Mouse (Mus musculus): ENCODE data around the gene Ano3.
"Not testable (repeated sequence)": the region's sequence is repeated elsewhere in the genome, so short reads cannot be mapped to it uniquely, and the experiment has no call there.

The Ano3 gene

DNA sequence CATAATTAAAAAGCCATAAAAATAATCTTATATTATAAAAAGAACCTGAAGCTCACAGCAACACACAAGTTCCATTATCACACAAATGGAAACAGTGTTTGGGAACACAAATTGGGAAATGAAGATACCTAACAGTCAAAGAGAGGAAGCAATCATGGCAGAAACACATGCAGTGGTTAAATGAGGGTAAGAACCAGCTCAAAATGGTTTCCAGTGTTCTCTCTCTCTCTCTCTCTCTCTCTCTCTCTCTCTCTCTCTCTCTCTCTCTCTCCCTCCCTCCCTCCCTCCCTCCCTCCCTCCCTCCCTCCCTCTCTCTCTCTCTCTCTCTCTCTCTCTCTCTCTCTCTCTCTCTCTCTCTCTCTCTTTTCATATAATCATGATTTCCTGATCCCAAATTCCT, at the start of gene Ano3:
Gene Ano3 (minus strand): TSS at position 101 of the 400 bp plus-strand sequence.
- not testable (repeated sequence) for DNase-seq (ENCODE audit: extremely low spot score, low spot score)

DNA sequence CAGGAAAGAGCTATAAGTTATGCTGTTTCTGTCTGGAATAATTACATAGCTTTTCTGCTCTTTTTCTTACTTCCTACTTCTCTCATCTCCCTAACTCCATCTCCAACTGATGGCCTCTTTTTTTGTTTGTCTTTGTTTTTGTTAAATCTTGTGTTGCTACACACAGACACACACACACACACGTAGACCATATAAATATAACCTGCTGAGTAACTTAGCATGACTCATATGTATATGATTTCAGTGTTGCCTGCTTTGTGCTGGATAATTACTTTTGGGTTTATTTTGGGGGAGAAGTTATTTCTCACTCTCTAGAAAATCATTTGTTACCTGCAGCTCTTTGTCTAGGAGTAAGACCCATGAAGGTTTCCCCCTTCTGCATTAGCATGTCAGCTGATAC, 39.3 kb upstream of the Ano3 start:
- DNase-seq (ENCODE audit: extremely low spot score, low spot score) = no peak

DNA sequence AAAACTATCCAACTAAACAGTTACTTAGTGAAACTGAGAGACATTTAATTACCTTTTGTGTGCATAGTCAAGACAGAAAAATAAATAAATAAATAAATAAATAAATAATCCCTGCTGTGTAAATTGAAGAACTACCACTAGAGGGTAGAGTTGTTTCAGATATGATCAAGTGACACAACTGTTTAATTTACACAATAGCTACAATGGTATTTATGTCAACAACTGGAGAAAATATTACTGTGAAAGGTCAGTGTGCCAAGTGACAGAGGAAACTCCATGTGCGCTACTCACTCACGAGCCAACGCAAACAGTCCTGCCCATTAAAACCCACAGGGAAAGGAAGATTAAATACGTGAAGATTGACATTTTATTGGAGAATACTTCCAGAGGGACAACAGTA, 38.8 kb upstream of the Ano3 start:
- DNase-seq (ENCODE audit: extremely low spot score, low spot score) = no peak

DNA sequence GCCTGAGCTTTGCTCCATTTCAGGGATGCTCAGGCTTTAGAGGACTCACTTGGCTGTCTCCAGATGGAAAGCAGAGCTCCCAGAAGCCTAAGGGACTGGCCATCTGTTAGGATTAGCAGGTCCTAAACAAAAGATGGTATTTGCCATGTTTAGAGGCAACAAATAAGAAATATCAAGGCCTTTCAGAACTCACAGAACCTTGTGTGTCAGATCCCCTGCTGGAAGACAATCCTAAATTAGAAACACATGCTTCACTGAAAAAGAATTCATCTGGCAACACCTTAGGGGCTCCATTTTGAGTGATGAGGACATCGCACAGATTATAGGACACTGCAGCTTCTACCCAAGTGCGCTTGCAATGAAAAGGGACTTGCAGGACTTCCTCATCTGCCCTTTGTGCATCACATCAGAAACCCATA, 35.1 kb upstream of the Ano3 start:
- DNase-seq (ENCODE audit: extremely low spot score, low spot score) = no peak

DNA sequence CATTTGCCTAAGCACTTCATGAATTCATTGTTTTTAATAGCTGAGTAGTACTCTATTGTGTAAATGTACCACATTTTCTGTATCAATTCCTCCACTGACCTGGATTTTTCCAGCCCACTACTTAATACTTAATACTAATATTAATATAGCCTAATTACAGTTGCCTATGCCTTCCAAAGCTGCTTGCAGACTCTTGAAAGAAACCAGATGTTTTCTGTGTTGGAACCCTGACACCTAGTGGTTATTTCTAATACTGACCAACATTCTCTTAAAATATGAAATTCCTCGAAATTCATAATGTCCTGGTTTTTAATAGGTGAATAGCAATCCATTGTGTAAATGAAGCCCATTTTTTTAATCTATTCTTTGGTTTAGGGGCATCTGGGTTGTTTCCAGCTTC, 31.0 kb upstream of the Ano3 start:
- no peak for DNase-seq (ENCODE audit: extremely low spot score, low spot score)

DNA sequence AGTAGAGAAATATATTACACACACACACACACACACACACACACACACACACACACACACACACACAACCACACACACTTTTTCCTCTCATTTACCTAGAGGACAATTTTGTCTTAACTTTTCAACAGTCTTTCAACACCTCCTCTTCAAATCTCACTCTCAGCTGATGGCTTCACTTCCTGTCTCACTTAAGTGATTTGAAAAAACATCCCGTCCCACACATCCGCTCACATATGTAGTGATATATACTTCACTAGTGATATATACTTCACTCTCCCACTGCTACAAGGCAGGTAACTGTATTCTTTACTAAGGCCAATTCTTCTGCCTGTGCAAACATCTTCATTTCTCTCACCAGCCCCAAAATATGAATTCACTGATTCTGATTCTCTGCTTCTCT, 28.9 kb upstream of the Ano3 start:
- DNase-seq (ENCODE audit: extremely low spot score, low spot score) = no peak

DNA sequence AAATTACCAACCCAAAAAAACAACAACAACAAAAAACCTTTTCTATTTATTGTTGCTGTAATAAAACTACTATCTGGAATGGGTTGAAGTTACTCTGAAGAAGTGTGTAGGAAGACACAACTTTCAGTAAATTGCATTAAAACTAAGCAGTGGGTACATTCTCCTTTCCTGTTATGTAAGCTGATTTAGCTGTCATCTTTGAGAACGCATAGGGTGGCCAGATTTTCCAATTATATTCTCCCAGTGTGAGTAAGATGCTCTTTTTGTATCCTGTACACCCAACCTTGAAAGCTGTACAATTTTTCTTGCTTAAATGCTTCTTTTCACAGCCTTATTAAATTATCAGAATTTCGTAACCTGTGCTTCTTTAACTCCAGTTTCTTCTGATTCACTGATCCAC, 26.1 kb upstream of the Ano3 start:
- DNase-seq (ENCODE audit: extremely low spot score, low spot score) = no peak

DNA sequence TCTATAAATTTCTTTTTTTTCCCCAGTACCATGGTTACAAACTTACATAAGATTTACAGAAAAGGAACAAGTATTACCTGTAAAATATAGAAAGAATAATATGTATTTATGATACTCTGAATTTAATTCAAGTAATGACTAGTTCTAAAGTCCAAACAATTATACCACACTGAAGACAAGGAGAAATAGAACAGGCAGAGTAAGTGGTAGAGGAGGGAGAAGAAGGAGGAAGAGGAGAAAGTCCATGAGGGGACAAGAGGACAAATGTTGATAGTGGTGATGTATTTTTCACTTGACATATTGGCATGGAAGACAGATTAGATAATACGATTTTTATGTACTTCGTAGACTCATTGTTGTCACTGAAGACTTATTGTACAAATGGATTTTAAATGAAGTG, 19.4 kb upstream of the Ano3 start:
- no peak for DNase-seq (ENCODE audit: extremely low spot score, low spot score)

DNA sequence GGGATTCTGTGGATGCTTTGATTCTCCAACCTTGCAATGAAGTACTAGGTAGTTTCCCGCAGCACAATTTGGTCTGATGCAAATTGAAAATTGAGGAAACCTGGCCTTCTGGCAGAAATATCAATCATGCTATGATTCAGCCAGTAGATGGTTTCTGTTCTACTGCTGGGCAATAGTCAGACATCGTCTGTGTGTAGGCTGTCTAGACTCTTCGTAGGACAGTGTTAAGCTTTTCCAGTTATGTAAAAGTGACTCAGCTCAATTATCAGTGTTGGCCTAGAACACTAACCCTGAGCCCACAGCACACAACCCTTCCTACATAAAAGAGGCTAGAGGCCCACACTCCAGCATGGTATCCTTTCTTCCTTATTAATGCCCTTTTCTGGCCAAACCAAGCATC, 14.7 kb upstream of the Ano3 start:
- DNase-seq (ENCODE audit: extremely low spot score, low spot score) = no peak

DNA sequence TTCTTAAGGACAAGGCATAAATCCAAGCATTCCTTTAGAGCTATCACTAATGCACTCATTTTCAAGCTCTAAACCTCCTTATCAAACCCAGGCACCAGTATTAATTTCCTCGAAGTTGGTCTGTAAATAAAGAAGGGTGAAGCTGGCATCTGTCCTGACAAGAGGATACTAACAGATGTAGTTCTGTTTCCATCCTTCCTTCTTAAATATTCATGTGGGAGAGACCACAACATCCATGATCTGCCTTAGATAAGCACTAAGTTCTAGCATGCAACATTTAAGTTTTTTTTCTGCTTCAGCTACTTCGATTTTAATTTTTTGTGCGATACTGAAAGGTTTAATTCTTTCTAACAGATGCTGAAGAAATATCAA, 305 bp downstream of the Ano3 start:
- no peak for DNase-seq (ENCODE audit: extremely low spot score, low spot score)

DNA sequence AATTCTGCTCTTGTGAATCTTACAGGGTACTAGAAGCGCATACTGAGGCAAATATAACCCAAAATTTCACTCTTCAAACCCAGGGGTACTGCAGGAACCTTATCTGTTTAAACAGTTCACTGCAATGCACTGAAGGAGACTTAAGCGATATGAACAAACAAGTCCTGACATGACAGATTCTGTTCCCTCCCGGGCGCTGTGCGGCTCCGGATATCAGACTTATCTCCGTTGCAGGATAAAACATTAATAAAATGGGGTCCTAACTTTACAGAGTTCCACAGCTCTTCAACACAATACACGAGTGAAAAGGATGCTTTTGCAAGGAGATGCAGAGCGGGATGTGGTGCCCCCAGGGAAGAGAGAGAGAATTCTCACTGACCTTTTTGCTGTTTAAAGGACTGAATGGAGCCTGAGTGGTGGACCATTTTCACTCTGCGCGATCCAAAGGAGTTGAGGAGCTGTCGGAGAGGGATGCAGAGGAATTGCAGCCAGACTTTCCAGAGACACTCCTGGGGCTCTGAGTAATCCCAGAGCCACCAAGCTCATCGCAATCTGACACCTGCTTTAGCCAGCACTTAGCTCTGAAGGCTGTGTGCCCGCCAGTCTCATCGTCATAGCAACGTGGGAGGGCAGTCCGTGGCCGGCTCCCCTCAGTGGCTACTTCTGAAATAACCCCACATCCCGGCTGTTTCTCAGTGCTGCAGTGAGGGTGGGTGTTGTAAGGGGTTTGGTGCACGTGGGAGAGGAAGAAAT, 868 bp downstream of the Ano3 start:
- peak; percentile 42 for DNase-seq (ENCODE audit: extremely low spot score, low spot score)

DNA sequence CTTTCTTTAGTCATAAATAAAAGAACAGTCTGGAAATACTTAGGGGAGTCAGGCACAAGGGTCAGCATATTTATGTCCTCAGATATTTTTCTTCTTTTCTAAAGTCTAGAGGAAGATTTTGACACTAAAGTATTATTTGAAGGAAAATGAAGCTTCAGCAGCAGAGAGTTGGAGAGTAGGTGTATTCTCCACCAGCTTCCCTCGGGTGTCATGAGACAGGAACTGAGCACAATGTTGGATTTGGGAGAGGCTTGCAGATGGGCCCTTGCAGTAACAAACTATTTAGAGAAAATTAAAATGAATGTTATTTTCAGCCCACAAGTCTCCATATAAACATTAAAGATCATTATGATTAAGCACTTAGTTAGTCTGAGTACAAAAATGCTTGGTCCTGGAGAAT, 5.6 kb downstream of the Ano3 start:
- DNase-seq (ENCODE audit: extremely low spot score, low spot score) = no peak

DNA sequence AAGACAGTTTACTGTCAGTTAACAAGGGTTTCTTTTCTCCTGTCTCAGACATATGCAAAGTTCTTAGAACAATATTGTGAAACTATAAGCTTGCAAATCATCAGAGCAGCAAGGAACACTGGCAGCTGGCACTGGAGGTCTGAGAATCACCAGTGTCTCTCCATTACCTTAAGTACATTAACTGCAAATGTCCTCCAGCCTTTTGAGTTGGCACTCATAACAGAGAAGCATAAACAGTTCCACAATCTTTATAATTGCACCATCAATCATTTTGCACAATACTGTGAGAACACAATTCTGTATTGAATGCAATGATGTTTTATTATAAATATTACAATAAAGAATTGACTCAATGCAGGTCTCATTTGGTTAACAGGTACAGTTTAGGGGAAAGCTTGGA, 15.0 kb downstream of the Ano3 start:
- no peak for DNase-seq (ENCODE audit: extremely low spot score, low spot score)

DNA sequence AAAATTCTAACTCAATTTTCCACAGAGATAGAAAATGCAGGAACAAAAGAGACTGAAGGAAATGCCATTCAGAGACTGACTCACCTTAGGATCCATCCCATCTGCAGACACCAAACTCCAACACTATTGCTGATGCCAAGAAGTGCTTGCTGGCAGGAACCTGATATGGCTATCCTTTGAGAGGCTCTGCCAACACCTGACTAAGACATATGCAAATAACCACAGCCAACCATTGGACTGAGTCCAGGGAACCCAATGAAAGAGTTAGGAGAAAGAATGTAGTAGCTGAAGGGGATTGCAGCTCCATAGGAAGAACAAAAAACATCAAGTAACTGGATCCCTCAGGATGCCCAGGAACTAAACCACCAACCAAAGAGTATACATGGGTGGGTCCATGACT, 21.6 kb downstream of the Ano3 start:
- DNase-seq (ENCODE audit: extremely low spot score, low spot score) = no peak

DNA sequence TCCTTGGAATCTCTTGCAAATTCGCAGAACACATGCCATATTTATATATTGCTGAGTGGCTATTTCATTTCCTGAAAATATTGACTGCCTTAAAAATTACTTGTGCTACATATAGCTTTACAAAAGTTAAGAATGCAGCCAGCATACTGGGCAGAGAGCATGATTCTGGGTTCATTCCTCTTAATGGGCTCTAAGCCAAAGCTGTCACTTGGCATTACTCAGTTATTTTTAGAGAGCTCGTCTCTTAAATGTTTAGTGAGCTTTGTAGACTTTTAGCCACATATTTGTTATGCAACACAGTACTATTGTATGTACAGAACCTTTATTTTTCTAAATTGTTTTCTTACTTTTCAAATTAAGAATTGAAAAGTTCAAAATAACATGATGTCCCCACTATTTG, 41.2 kb downstream of the Ano3 start:
- DNase-seq (ENCODE audit: extremely low spot score, low spot score) = no peak

DNA sequence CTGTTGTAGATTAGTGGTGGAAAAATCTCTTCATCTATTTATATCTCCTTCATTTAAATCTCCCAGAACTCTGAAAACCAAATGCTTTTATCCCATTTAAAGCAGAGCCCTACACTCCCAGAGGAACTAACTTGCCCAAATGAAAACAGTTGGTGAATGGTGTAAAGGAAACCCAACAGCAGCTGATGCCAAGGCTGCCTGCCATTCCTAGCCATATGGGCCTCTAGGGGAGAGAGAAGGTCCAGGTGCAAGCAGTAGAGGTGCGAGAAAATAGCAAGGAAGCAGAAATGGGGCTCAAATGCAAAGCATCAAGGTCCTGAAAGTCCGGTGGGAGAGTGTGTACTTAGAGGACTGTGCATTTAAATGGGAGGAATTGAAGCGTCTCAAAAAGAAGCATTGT, 44.2 kb downstream of the Ano3 start:
- no peak for DNase-seq (ENCODE audit: extremely low spot score, low spot score)

DNA sequence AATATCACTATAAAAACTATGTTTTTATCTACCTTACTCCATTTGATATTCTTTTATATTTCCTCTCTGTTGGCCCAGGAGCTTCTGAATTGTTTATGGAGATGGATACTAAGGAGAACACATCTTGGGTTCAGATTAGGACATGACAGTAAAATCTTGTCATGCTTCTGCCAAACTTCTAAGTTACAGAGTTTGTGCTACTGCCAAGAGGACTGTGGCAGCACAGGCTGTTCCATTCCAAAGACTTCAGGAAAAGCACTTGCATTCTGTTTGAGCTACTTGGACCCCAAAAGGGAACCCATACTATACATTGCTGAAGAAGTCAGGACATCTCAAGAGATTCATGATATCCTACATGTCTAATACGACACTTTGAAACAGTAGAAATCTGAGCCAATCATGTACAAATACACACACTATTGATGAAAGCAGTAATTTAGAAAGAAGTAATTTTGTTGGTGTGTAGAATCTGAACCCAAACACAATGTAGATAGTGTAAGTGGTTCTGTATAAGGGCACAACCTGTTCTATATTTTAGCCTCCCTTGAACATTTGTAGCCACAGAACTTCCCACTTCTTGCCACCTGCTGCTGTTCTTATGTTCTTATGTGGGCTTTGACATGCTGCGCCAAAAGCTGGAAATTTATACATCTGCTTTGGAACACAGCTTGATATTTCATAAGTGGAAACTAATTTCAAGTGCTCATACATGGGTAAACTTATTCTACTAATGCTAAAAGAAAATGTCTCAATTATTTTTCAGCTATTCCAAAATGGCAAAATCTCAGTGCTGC, 54.0 kb downstream of the Ano3 start:
- no peak for DNase-seq (ENCODE audit: extremely low spot score, low spot score)

DNA sequence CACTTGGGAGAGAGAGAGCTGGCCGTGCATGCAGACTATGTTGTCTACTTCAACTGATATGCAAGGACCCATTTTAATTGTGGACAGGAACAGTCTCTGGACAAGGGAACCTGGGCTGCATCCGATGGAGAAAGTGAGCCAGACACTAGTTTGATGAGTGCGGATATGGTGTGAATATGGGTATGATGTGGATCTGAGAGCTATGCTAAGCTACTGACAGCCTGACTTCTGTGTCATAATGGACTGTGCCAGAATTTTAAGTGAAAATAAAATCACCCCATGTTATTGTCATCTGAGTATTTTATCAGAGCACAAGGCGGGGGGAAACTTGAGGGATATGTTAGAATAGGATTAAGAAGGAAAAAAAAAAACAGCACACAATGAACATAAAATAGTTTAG, 79.1 kb downstream of the Ano3 start:
- no peak for DNase-seq (ENCODE audit: extremely low spot score, low spot score)

DNA sequence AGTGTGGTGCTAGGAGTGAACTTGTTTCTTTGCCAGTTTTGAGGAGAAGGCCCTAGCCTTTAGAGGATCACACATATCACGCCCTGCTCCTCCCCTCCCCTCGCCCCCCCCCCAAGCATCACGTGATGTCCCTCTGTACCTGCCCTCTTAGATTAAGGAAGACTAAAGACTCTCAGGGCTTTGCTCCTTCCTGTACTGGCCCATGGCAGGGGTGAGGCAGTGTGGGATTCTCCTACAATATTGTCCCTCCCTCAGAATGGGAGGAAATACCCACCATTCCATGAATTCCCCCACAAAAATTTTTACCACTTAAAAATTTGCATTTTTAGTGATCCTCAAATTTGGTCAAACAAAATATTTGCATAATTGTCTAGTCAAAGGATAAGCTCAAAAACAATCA, 85.1 kb downstream of the Ano3 start:
- DNase-seq (ENCODE audit: extremely low spot score, low spot score) = no peak

DNA sequence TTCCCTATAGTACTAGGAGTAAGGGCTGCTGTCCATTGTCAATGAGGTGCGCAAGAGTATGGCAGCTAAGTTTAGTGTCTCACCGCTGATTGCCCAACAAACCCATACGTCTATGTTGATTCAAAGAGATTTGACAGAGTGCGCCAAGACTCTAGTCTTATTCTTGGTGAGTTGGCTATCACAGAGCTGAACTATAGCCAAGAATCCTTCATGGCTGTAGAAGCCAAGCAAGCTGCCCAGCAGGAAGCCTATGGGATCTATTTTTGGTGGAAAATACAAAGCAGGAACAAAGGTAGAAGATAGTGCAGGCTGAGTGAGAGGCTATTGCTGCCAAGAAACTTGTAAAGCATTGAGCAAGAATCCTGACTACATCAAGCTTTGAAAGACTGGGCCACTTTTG, 87.3 kb downstream of the Ano3 start:
- no peak for DNase-seq (ENCODE audit: extremely low spot score, low spot score)

DNA sequence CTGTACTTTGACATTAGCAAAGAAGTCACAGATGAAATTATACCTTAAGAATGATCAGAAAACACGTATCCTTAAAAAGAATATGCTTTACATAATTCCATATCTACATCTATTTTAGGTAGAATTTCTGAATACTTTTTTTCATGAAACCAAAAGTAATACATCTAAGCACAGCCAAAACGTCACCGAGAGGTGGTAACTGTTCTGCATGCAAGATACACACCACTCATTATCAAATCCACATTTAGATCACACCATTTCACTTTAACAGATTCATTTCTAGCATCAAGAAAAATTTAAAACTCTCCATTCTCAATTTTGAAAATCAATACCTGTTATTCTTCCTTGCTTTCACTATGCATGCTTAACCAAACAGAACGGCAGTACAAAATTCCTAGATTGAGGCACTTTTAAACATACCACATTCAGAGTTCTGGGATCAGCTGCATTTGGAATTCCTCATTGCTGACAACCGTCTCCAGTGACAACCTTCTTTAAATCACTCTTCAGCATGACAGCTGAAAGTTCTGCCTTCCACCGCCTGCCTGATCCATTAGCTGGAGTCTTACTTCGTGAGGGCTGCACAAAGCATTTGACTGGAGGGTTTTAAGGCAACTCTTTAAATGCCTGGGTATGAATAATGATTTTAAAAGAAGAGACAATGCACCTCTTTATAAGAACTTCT, 111.0 kb downstream of the Ano3 start:
- no peak for DNase-seq (ENCODE audit: extremely low spot score, low spot score)

DNA sequence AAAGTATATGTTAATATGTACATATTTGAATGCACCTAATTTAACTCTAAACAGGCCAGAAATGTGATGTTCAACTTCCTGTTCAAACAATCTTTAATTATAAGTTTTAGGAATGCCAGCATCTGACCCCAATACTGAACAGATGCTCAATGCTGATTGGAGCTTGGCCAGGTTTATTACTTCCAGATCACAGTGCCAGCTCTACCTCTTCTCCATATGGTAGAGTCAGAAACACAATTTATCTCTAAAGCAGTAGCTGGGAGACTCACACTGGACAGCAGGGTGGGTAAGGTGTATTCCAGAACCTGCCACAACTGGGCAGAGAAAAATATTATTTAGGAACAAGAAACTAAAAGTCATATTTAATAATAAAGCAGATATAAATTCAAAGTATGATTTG, 134.5 kb downstream of the Ano3 start:
- no peak for DNase-seq (ENCODE audit: extremely low spot score, low spot score)

DNA sequence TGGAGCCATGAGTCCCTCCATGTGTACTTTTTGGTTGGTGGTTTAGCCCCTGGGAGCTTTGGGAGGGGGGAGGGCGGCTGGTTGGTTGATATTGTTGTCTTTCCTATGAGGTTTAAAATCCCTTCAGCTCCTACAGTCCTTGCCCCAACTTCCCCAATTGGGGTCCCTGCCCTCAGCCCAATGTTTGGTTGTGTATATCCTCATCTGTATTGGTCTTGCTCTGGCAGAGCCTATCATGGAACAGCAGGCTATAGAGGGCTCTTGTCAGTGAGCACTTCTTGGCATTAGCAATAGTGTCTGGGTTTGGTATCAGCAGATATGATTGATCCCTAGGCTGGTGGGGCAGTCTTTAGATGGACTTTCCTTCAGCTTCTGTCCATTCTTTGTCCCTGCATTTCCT, 135.8 kb downstream of the Ano3 start:
- DNase-seq (ENCODE audit: extremely low spot score, low spot score) = no peak
